Mouse (Mus musculus) thymus, adult 18-20 months (tissue): ENCODE measurements around the gene Nr1i2.
"Not testable (repeated sequence)": the region's sequence is repeated elsewhere in the genome, so short reads cannot be mapped to it uniquely, and the experiment has no call there.

Experiments
- DNase-seq, 2 experiments: peaks; one replicate each; pipeline ENCODE4 v3.0.0; 2022; ENCODE audit warnings: mixed read lengths in 2 of 2

Nr1i2 gene

GRCm38 (mm10) chr16:38294685-38295348, at the start of gene Nr1i2:
TSS of gene Nr1i2 (minus strand) at chr16:38294824.
- DNase-seq: no peak

GRCm38 (mm10) chr16:38341396-38342324, 47.0 kb upstream of the Nr1i2 start, which contains the start of gene Maats1:
TSS of gene Maats1 (minus strand) at chr16:38342143.
- DNase-seq: peak; percentile 21 to 26

GRCm38 (mm10) chr16:38338077-38338476, 43.5 kb upstream of the Nr1i2 start:
- DNase-seq: not testable (repeated sequence)

GRCm38 (mm10) chr16:38334431-38334830, 39.8 kb upstream of the Nr1i2 start:
- DNase-seq: no peak

- DNase-seq: no peak
Observed at GRCm38 (mm10) chr16:38329340-38329739, 34.7 kb upstream of the Nr1i2 start.

GRCm38 (mm10) chr16:38326778-38327397, 32.3 kb upstream of the Nr1i2 start:
- DNase-seq: no peak

- no peak for DNase-seq
Observed at GRCm38 (mm10) chr16:38324311-38324710, 29.7 kb upstream of the Nr1i2 start.

- peak in 1 of 2 experiments; percentile 7 for DNase-seq
Observed at GRCm38 (mm10) chr16:38321452-38321935, 26.9 kb upstream of the Nr1i2 start.

GRCm38 (mm10) chr16:38319087-38319486, 24.5 kb upstream of the Nr1i2 start:
- DNase-seq: no peak

- no peak for DNase-seq
Observed at GRCm38 (mm10) chr16:38318492-38318891, 23.9 kb upstream of the Nr1i2 start.

- no peak for DNase-seq
Observed at GRCm38 (mm10) chr16:38308195-38308594, 13.6 kb upstream of the Nr1i2 start.

- no peak for DNase-seq
Observed at GRCm38 (mm10) chr16:38307651-38308050, 13.0 kb upstream of the Nr1i2 start.

- no peak for DNase-seq
Observed at GRCm38 (mm10) chr16:38307221-38307605, 12.6 kb upstream of the Nr1i2 start.

- no peak for DNase-seq
Observed at GRCm38 (mm10) chr16:38306571-38307220, 12.1 kb upstream of the Nr1i2 start.

- DNase-seq: no peak
Observed at GRCm38 (mm10) chr16:38304460-38305194, 10.0 kb upstream of the Nr1i2 start.

GRCm38 (mm10) chr16:38302367-38302766, 7.7 kb upstream of the Nr1i2 start:
- DNase-seq: no peak

- no peak for DNase-seq
Observed at GRCm38 (mm10) chr16:38298410-38298809, 3.8 kb upstream of the Nr1i2 start.

GRCm38 (mm10) chr16:38295349-38295930, 816 bp upstream of the Nr1i2 start:
- DNase-seq: no peak

GRCm38 (mm10) chr16:38290151-38290550, 4.5 kb downstream of the Nr1i2 start:
- DNase-seq: no peak

GRCm38 (mm10) chr16:38288851-38289250, 5.8 kb downstream of the Nr1i2 start:
- no peak for DNase-seq

- DNase-seq: no peak
Observed at GRCm38 (mm10) chr16:38287762-38288161, 6.9 kb downstream of the Nr1i2 start.

GRCm38 (mm10) chr16:38287357-38287756, 7.3 kb downstream of the Nr1i2 start:
- DNase-seq: no peak
